In genomic region chr14:60606194-60606593, GRCm38 (mm10) we compare ENCODE assay signal across 11 mouse cellular contexts. TPM values are rescaled to one million over a fixed set of nuclear protein-coding genes. Genes with fewer than 3 reads are reported as not detected.
A peak's percentile ranks its signal among the peaks of the same experiment; 100 is the strongest.
DNase-seq lines count a peak whose midpoint lies in the region; ATAC-seq and TF ChIP-seq lines count a peak whose summit lies in the region.
"Had no signal": no experiment of that assay in that cellular context is flagged by ENCODE, and none has a peak within 500 bp of the region (broad histone marks: within the 10 kb centered on the region; RNA-seq: fewer than 3 reads in every experiment).

No protein-coding gene starts in this region.

- 53% methylated on average over 4 of the region's 4 CpGs for WGBS in stomach, embryonic 15.5 days

- no peaks in the 10 kb centered on the region for H3K36me3 ChIP-seq in stomach, embryonic 15.5 days
- H3K36me3 ChIP-seq: forebrain, embryonic 15.5 days had no signal

- no peak overlapping the region for H3K27ac ChIP-seq in left cerebral cortex, adult 2 months
- no peak overlapping the region for H3K27ac ChIP-seq in stomach, embryonic 15.5 days
- H3K27ac ChIP-seq: forebrain, embryonic 15.5 days; liver, embryonic 14.5 days had no signal

- H3K4me1 ChIP-seq in stomach, embryonic 15.5 days = no peaks in the 10 kb centered on the region; the same call in 1 of the 2 replicates
- H3K4me1 ChIP-seq: forebrain, embryonic 15.5 days had no signal

- no peaks in the 10 kb centered on the region for H3K27me3 ChIP-seq in stomach, embryonic 15.5 days (replicated peaks)
- H3K27me3 ChIP-seq: forebrain, embryonic 15.5 days had no signal

- intact Hi-C loops in left cerebral cortex, postnatal 4 days (cut with DNase I) = no loop called here
- intact Hi-C loops in left cerebral cortex, adult 2 months (cut with DNase I) = no loop called here

- peak; percentile 51; the same call in 1 of the 2 replicates for ATAC-seq in stomach, embryonic 15.5 days (ENCODE audit: insufficient read depth, low FRiP score, low read depth)
- no peak for ATAC-seq in erythroblast, adult 5-6 weeks (replicated peaks; ENCODE audit: low FRiP score, poor library complexity, severe bottlenecking)
- ATAC-seq: forebrain, embryonic 15.5 days; hindbrain, embryonic 16.5 days had no signal

- H3K4me3 ChIP-seq in left cerebral cortex, adult 2 months = no peak overlapping the region
- H3K4me3 ChIP-seq in stomach, embryonic 15.5 days (replicated peaks) = no peak overlapping the region
- H3K4me3 ChIP-seq: forebrain, embryonic 15.5 days had no signal

- no peak overlapping the region for H3K4me2 ChIP-seq in stomach, embryonic 15.5 days
- H3K4me2 ChIP-seq: forebrain, embryonic 15.5 days had no signal

- no peaks in the 10 kb centered on the region for H3K9me3 ChIP-seq in stomach, embryonic 15.5 days
- H3K9me3 ChIP-seq: forebrain, embryonic 15.5 days had no signal

- H3K9ac ChIP-seq in stomach, embryonic 15.5 days = no peak overlapping the region
- H3K9ac ChIP-seq: forebrain, embryonic 15.5 days; liver, embryonic 14.5 days had no signal

- peak; percentile 4 to 9 for DNase-seq in cerebellum, adult 18-20 months
- no peak for DNase-seq in cerebellum, adult 11-12 months
- peak; percentile 41 for DNase-seq in left cerebral cortex, postnatal 4 days
- no peak for DNase-seq in left cerebral cortex, adult 2 months (ENCODE audit: extremely low spot score in 1 of 2, low spot score in 2 of 2)
- peak; percentile 54 to 75 for DNase-seq in kidney, postnatal 36 days
- DNase-seq in layer of hippocampus, adult 9-11 months = no peak

- TF ChIP-seq CTCF in left cerebral cortex, adult 2 months (IDR thresholded peaks at IDR 0.05) = no peak

RNA-seq across cellular contexts. Expression of gene Spata13, which starts 27.6 kb away (rescaled TPM):
- total RNA-seq in left cerebral cortex, postnatal 4 days (2021) = 10 to 100 TPM; 19.2 to 22.3 TPM
- 10 to 100 TPM; 15.4 to 23.7 TPM for total RNA-seq in left cerebral cortex, adult 2 months (2021)
- polyA plus RNA-seq in stomach, embryonic 15.5 days (2015; fragmentation: Nextera tagmentation; extraction: Ambion mirVana) = 21.5 and 28.6 TPM in 2 replicates
- 7.1 and 25.3 TPM in 2 replicates for total RNA-seq in erythroblast, adult 5-6 weeks (2015; ENCODE audit: low replicate concordance)
- 30.1 and 55.5 TPM in 2 replicates for total RNA-seq in erythroblast, adult 5-6 weeks (2017; ENCODE audit: low replicate concordance)

Comparison
In these comparisons a context has a peak if more than half of its experiments do, and no peak if none do; other contexts are left out.
1. DNase-seq: peak in cerebellum, adult 18-20 months (2 of 2), left cerebral cortex, postnatal 4 days (single experiment) and kidney, postnatal 36 days (2 of 2); none in cerebellum, adult 11-12 months (single experiment), left cerebral cortex, adult 2 months (0 of 2) and layer of hippocampus, adult 9-11 months (single experiment).